Mouse (Mus musculus) neural tube, embryonic 15.5 days (tissue): ENCODE measurements at regions not wholly inside any gene's neighbourhood (a gene's known extent, or its start where the extent isn't known, plus 50 kb on each side); places are given as distances from the start of the nearest gene placed in this dataset.
A peak's percentile ranks its signal among the peaks of the same experiment; 100 is the strongest.

Source experiments
- ATAC-seq: fragments of 200-750 bp; cut with Nextera tagmentation; 2 replicates; pipeline ENCODE4 v1.8.0; 2017; ENCODE audit warnings: mild to moderate bottlenecking, moderate TSS enrichment, moderate library complexity; ENCODE audit not compliant: low FRiP score
- H3K27ac ChIP-seq: fragments of 300-500 bp; sonication (generic); replicated peaks from 2 replicates; pipeline ENCODE4 v1.5.1; 2015; ENCODE audit warnings: mild to moderate bottlenecking, inconsistent platforms
- H3K27me3 ChIP-seq: fragments of 300-500 bp; sonication (generic); replicated peaks from 2 replicates; pipeline ENCODE4 v1.6.1; 2015; ENCODE audit warnings: inconsistent platforms
- H3K36me3 ChIP-seq: fragments of 300-500 bp; sonication (generic); 2 replicates; pipeline ENCODE4 v1.6.1; 2015; ENCODE audit warnings: inconsistent platforms
- H3K4me1 ChIP-seq: fragments of 300-500 bp; sonication (generic); 2 replicates; pipeline ENCODE4 v1.6.1; 2015; ENCODE audit warnings: inconsistent platforms
- H3K4me2 ChIP-seq: fragments of 300-500 bp; sonication (generic); 2 replicates; pipeline ENCODE4 v1.6.1; 2015; ENCODE audit warnings: inconsistent platforms, mild to moderate bottlenecking, moderate library complexity
- H3K4me3 ChIP-seq: fragments of 300-500 bp; sonication (generic); replicated peaks from 2 replicates; pipeline ENCODE4 v1.5.1; 2015; ENCODE audit warnings: mild to moderate bottlenecking, inconsistent platforms
- H3K9ac ChIP-seq: fragments of 300-500 bp; sonication (generic); replicated peaks from 2 replicates; pipeline ENCODE4 v1.6.1; 2015; ENCODE audit warnings: mild to moderate bottlenecking, inconsistent platforms
- H3K9me3 ChIP-seq: fragments of 300-500 bp; sonication (generic); replicated peaks from 2 replicates; pipeline ENCODE4 v1.6.1; 2016; ENCODE audit warnings: inconsistent platforms
- WGBS: fragments of 180-500 bp; shearing (Covaris S2); methylation state at CpG from one replicate; pipeline ENCODE4 v1.1.7; 2015; ENCODE audit warnings: mixed read lengths; 5-methylcytosine and 5-hydroxymethylcytosine counted together

DNA sequence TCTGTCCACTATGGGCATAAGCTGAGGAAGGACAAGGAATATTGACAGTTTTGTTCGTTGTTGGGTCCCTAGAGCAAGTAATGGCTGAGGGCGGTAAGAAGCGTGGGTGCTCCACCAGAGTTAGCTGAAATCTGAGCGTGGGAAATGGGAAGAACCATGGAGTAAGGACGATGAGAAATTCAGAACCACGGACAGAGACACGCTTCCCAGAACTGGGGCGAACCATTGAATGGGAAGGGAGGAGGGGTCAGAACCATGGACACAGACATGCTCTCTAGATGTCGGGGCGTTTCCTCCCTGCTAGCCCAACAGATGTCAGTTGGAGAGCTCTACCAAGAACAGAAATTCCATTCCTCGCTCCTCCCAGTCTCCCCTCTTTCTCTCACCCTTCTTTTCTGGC is 238.2 kb upstream of the Srrm4 start:
- Histone ChIP-seq H3K27me3 (0 out of 2 replicates have a peak, but pooled peaks cover 4% of the 10 kb centered on the region), H3K27ac (no peak overlapping the region), H3K9me3 (no peaks in the 10 kb centered on the region), H3K9ac (no peak overlapping the region), H3K4me2 (no peak overlapping the region), H3K4me1 (no peaks in the 10 kb centered on the region), H3K4me3 (no peak overlapping the region), H3K36me3 (no peaks in the 10 kb centered on the region)
- ATAC-seq: no peak
- 19% methylated on average over 11 of the region's 11 CpGs for WGBS

DNA sequence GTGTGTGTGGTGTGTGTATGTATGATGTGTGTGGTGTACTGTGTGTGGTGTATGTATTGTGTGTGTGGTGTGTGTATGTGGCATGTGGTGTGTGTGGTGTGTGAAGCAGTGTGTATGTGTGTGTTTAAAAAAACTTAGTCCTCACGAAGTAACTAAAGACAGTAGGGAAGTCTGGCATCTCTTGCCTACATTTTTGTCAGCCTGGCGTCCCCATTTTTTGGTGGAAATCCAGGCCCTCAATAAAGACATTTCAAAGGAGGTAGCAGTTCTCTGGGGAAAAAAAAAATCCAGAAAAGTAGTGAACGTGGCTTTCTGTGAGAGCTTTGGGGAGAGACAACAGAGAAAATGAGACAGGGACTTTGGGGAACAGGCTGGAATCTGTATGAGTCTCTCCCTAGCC is 231.6 kb upstream of the Srrm4 start:
- no peaks in the 10 kb centered on the region for H3K9me3 ChIP-seq
- H3K4me3 ChIP-seq: no peak overlapping the region
- H3K4me1 ChIP-seq: peaks cover 9% of the 10 kb centered on the region
- 77% methylated on average over 3 of the region's 3 CpGs for WGBS
- H3K27me3 ChIP-seq: no peaks in the 10 kb centered on the region
- H3K27ac ChIP-seq: no peak overlapping the region
- no peak for ATAC-seq
- H3K9ac ChIP-seq: no peak overlapping the region
- no peak overlapping the region for H3K4me2 ChIP-seq
- H3K36me3 ChIP-seq: no peaks in the 10 kb centered on the region

DNA sequence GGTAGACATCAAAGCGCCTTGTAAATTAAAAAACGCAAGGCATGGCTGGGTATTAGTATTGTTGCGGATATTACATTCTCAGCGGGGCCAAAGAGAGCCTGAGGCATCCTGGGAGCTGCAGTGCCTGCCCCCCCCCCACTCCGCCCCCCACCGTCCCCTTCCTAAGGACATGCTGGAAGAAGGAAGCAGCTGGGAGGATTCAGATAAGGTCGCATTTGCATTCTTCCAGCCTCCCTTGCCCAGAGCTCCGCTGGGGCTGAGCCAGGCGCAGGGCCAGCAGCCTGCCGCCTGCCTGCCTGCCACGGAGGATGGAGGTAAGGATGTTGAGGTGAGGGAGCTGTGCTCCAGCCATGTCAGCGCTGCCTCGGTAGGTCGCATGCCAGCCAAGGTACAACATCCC is 230.5 kb upstream of the Srrm4 start:
- H3K36me3 ChIP-seq: no peaks in the 10 kb centered on the region
- H3K27me3 ChIP-seq: no peaks in the 10 kb centered on the region
- no peak overlapping the region for H3K9ac ChIP-seq
- H3K4me1 ChIP-seq: peaks cover 9% of the 10 kb centered on the region
- H3K4me2 ChIP-seq: no peak overlapping the region
- H3K27ac ChIP-seq: no peak overlapping the region; the same call in 1 of the 2 replicates
- no peaks in the 10 kb centered on the region for H3K9me3 ChIP-seq
- no peak overlapping the region for H3K4me3 ChIP-seq
- ATAC-seq: no peak
- 29% methylated on average over 13 of the region's 14 CpGs for WGBS

DNA sequence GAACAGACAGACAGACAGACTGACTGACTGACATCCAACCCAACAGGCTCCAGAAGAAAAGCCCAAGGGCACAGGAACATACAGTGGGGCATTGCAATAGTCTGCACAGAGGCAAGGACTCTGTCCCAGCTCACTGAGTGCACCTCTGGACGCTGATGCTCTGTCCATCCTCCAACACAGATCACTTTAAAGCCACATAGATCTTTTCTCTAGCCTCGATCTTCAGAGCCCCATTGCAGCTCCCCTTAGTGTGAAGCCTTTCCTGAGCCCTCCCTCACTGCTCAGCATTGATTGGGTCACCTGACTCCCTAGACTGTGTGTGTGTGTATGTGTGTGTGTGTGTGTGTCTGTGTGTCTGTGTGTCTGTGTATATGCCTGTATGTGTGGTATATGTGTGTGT is 218.2 kb upstream of the Srrm4 start:
- no peaks in the 10 kb centered on the region for H3K9me3 ChIP-seq
- no peaks in the 10 kb centered on the region for H3K36me3 ChIP-seq
- H3K27ac ChIP-seq: peak overlapping the region; percentile 82
- ATAC-seq: peak; percentile 67
- H3K27me3 ChIP-seq: peaks cover 4% of the 10 kb centered on the region; the same call in 1 of the 2 replicates
- peaks cover 14% of the 10 kb centered on the region for H3K4me1 ChIP-seq
- H3K4me2 ChIP-seq: peak overlapping the region; percentile 40
- no peak overlapping the region for H3K4me3 ChIP-seq
- 19% methylated on average over 2 of the region's 2 CpGs for WGBS
- H3K9ac ChIP-seq: no peak overlapping the region

DNA sequence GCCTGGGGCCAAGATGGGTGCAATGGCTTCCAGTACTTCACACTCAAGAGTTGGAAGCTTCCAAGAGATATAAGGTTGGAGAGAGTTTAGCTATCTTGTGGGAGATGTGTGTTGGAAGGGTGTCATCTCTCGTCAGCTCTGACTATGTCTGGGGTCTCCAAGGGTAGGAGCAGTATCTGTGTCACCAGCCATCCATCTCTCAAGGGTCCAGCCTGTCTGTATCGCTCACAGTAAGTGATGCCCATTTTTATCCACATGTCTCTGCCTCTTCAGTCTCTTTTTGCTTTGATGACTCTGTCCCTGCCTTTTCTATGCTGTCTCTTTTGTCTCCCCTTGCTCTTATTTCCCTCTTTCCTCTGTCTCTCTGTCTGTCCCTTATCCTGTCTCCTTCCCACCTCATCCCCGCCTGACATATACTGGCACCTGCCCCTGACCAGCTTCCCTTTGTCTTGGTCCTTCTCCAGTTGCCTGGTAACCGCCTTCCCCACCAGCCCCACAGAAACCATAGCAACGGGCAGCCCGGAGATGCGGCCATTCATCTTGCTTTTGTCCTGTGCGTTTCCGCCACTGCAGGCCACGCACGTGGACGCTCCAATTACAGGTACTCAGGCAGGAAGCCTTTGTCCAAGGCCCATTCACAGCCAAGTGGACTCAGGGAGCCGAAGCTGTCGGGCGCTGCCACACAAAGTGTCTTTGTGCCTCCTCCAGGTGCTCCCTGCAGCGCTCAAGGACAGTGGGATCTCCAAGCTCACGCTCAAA is 217.6 kb upstream of the Srrm4 start:
- Histone ChIP-seq H3K4me2 (peak overlapping the region; percentile 40), H3K4me3 (no peak overlapping the region), H3K36me3 (no peaks in the 10 kb centered on the region), H3K27me3 (peaks cover 4% of the 10 kb centered on the region; the same call in 1 of the 2 replicates), H3K4me1 (peaks cover 14% of the 10 kb centered on the region), H3K9ac (0 out of 2 replicates have a peak overlapping the region, but pooled peaks have one; percentile 3), H3K27ac (peak overlapping the region; percentile 82), H3K9me3 (no peaks in the 10 kb centered on the region)
- ATAC-seq: peak; percentile 92
- 10% methylated on average over 17 of the region's 17 CpGs for WGBS

DNA sequence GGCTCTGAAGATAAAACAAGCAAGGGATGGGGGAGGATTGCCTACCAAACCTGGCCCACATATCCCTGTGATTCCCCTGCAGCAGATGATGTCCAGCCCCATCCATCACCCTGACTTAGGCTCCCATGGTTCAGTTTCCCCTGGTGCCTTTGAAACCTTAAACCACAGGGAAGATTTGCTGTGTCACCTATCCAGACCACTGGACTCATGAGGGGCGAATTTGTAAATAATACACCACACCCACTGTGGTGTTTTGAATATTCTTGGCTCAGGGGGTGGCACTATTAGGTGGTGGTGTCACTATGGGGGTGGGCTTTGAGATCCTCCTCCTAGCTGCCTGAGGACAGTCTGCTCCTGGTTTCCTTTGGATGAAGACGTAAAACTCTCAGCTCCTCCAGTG is 205.8 kb upstream of the Srrm4 start:
- WGBS: 40% methylated on average over 2 of the region's 2 CpGs
- Histone ChIP-seq H3K36me3 (no peaks in the 10 kb centered on the region), H3K27ac (no peak overlapping the region), H3K4me3 (no peak overlapping the region), H3K9me3 (no peaks in the 10 kb centered on the region), H3K9ac (no peak overlapping the region), H3K4me1 (no peaks in the 10 kb centered on the region), H3K27me3 (no peaks in the 10 kb centered on the region), H3K4me2 (no peak overlapping the region)
- no peak for ATAC-seq

DNA sequence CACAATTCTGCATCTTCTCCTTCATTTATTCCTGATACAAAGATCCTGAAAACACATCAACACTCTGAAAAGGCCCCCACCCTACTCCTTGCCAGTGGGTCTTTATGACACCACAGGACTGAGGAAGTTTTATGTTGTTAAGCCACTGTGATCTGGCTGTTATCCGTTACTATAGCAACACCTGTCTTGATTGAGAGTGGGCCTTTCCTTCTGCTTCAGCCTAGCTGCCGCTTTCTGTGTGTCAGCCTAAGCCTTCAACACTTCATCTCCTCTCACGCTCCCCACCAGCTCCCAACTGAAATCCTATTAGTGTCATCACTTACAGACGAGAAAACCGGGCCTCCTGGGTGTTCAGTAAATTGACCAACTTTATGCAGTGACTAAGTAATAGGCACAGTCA is 203.6 kb upstream of the Srrm4 start:
- Histone ChIP-seq H3K9ac (no peak overlapping the region), H3K27ac (no peak overlapping the region), H3K9me3 (no peaks in the 10 kb centered on the region), H3K4me1 (no peaks in the 10 kb centered on the region), H3K4me2 (no peak overlapping the region), H3K36me3 (no peaks in the 10 kb centered on the region), H3K4me3 (no peak overlapping the region), H3K27me3 (no peaks in the 10 kb centered on the region)
- ATAC-seq: 0 out of 2 replicates have a peak, but pooled peaks have one; percentile 45
- 60% methylated on average over 5 of the region's 5 CpGs for WGBS

DNA sequence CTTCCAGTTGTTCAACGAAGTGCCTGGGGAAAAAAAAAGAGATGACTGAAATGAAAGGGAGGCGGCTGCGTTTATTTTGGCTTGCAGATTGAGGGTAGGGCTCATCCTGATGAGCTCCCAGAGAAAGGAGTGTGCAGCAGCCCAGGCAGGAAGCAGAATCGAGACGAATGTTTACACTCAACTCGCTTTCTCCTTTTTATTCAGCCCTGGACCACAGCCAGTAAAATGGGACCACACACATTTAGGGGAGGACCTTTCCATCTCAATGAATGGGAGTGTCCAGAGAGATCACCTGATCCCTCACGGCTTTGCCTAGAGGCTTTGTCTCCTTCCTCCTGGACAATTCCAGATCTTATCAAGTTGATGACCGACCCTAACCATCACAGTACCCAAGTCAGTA is 198.8 kb upstream of the Srrm4 start:
- no peak overlapping the region for H3K4me3 ChIP-seq
- ATAC-seq: no peak
- H3K27ac ChIP-seq: no peak overlapping the region
- 66% methylated on average over 8 of the region's 8 CpGs for WGBS
- H3K9me3 ChIP-seq: no peaks in the 10 kb centered on the region
- no peak overlapping the region for H3K9ac ChIP-seq
- no peaks in the 10 kb centered on the region for H3K4me1 ChIP-seq
- no peaks in the 10 kb centered on the region for H3K27me3 ChIP-seq
- H3K36me3 ChIP-seq: no peaks in the 10 kb centered on the region
- no peak overlapping the region for H3K4me2 ChIP-seq

DNA sequence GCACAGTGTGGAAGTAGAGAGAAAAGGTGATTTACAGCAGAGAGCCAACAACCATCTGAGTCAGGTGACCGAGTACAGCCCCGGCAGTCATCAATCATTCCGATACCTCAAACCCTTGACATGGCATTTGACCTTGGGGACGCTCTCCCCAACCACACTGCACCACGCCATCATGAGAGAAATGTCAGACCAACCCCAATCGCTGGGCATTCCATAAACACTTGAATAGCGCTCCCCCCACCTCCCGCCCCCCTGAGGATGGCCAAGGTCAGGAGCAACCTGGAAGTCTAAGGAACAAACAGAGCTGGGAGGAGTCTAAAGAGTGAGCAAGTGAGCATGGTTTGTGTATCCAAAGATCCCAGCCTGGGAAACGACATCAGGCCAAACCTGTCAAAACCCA is 198.2 kb upstream of the Srrm4 start:
- Histone ChIP-seq H3K9me3 (no peaks in the 10 kb centered on the region), H3K27me3 (no peaks in the 10 kb centered on the region), H3K4me3 (no peak overlapping the region), H3K4me1 (no peaks in the 10 kb centered on the region), H3K36me3 (no peaks in the 10 kb centered on the region), H3K27ac (no peak overlapping the region), H3K4me2 (no peak overlapping the region), H3K9ac (no peak overlapping the region)
- WGBS: 81% methylated on average over 9 of the region's 9 CpGs
- no peak for ATAC-seq

DNA sequence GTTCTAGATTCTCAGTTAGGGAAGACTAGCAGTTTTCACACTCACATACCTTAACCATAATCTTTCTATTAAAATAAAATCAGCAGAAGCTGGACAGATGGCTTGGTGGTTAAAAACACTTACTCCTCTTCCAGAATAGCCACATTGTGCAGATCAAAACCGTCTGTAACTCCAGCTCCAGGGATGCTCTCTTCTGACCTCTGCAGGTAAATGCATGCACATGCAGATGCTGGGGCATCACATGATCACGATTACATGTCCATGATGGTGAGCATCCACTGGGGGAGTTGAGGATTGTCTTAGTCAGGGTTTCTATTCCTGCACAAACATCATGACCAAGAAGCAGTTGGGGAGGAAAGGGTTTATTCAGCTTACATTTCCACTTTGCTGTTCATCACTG is 184.8 kb upstream of the Srrm4 start:
- Histone ChIP-seq H3K9ac (no peak overlapping the region), H3K9me3 (no peaks in the 10 kb centered on the region), H3K27me3 (no peaks in the 10 kb centered on the region), H3K36me3 (no peaks in the 10 kb centered on the region), H3K4me3 (no peak overlapping the region), H3K27ac (no peak overlapping the region), H3K4me1 (no peaks in the 10 kb centered on the region), H3K4me2 (no peak overlapping the region)
- WGBS: 46% methylated on average over 2 of the region's 2 CpGs
- no peak for ATAC-seq

DNA sequence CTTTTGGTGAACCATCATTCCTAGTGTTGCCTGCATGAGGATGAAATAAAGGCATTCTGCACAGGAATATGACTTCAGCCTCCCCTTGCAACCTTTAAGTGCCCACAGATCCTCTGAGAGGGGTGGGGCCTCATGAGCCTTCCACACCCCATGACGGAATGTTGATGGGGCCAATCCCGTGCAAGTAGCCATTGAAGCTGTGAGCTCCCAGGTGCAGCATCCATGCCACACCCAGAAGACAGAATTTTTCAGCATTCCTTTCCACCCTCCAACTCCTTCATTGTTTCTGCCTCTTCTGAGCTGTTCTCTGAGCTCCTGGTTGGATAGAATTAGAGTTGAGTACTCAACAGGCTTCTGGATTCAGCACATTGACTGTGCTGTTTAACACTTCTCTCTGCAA is 174.6 kb upstream of the Srrm4 start:
- Histone ChIP-seq H3K27me3 (no peaks in the 10 kb centered on the region), H3K9ac (no peak overlapping the region), H3K36me3 (no peaks in the 10 kb centered on the region), H3K27ac (no peak overlapping the region), H3K4me3 (no peak overlapping the region), H3K4me1 (no peaks in the 10 kb centered on the region), H3K4me2 (no peak overlapping the region), H3K9me3 (no peaks in the 10 kb centered on the region)
- WGBS: 76% methylated on average over 2 of the region's 2 CpGs
- no peak for ATAC-seq

DNA sequence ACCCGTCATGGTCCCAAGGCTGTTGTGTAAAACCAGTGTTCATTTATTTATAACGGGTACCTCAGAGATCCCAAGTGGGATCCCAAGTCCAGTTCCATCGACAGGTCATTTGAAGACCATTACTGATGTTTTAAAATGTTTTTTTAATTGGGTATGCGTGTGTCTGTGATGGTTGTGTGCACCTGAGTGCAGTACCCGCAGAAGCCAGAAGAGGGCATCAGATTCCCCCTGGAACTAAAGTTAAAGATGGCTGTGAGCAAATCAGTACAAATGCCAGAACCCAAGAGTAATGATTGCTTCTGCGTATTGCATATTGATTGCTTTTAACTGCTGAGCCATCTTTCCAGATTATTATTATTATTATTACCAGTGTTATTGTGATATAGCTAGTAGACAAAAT is 169.7 kb upstream of the Srrm4 start:
- H3K9me3 ChIP-seq: no peaks in the 10 kb centered on the region
- ATAC-seq: no peak
- H3K4me3 ChIP-seq: no peak overlapping the region
- H3K27ac ChIP-seq: no peak overlapping the region
- no peak overlapping the region for H3K4me2 ChIP-seq
- no peak overlapping the region for H3K9ac ChIP-seq
- H3K27me3 ChIP-seq: no peaks in the 10 kb centered on the region
- 94% methylated on average over 6 of the region's 6 CpGs for WGBS
- H3K4me1 ChIP-seq: peaks cover 11% of the 10 kb centered on the region
- no peaks in the 10 kb centered on the region for H3K36me3 ChIP-seq
